Mouse (Mus musculus) brain, embryonic 14.5 days (tissue): ENCODE measurements at regions not wholly inside any gene's neighbourhood (a gene's known extent, or its start where the extent isn't known, plus 50 kb on each side); places are given as distances from the start of the nearest gene placed in this dataset.

ENCODE experiments used
- CTCF ChIP-seq: fragments of 200-500 bp; IDR thresholded peaks from 2 replicates; pipeline ENCODE4 v1.5.1; 2012; ENCODE audit warnings: inconsistent platforms, mild to moderate bottlenecking, moderate library complexity, borderline replicate concordance; ENCODE audit not compliant: insufficient read depth, insufficient read length; ENCODE audit errors: extremely low read depth
- POLR2A ChIP-seq: fragments of 200-500 bp; IDR thresholded peaks from 2 replicates; pipeline ENCODE4 v1.6.1; 2012; ENCODE audit warnings: mild to moderate bottlenecking, inconsistent platforms, borderline replicate concordance; ENCODE audit not compliant: poor library complexity, insufficient read depth, insufficient read length, severe bottlenecking; ENCODE audit errors: extremely low read depth

- TF ChIP-seq POLR2A: no peak
- no peak for TF ChIP-seq CTCF
Measured at GRCm38 (mm10) chr12:92186448-92187132, 337.6 kb upstream of the Sel1l start.
